Mouse (Mus musculus): ENCODE results near the gene Mrps12.
"Not testable (repeated sequence)": the region's sequence is repeated elsewhere in the genome, so short reads cannot be mapped to it uniquely, and the experiment has no call there.

Gene Mrps12

GRCm38 (mm10) chr7:28701306-28701705, 40.3 kb downstream of the Mrps12 start:
- DNase-seq, result not testable (repeated sequence)

- DNase-seq, result no peak
These were observed 41.4 kb downstream of the Mrps12 start for GRCm38 (mm10) chr7:28700269-28700668.

- DNase-seq, result no peak
These were observed 44.3 kb downstream of the Mrps12 start for GRCm38 (mm10) chr7:28697277-28697676.

GRCm38 (mm10) chr7:28694966-28695511, 46.6 kb downstream of the Mrps12 start:
- no peak for DNase-seq

GRCm38 (mm10) chr7:28694423-28694822, 47.2 kb downstream of the Mrps12 start:
- DNase-seq, result peak; percentile 34

GRCm38 (mm10) chr7:28693321-28693966, 48.2 kb downstream of the Mrps12 start:
- peak; percentile 82 for DNase-seq

GRCm38 (mm10) chr7:28692545-28693320, 48.9 kb downstream of the Mrps12 start, which contains the start of gene Fbxo27:
Gene Fbxo27 (plus strand): TSS chr7:28692849.
- DNase-seq, result peak; percentile 25

- DNase-seq, result no peak
These were observed 50.5 kb downstream of the Mrps12 start for GRCm38 (mm10) chr7:28691075-28691474.
